Mouse (Mus musculus): Measurements from ENCODE around the gene Oprm1.

Oprm1 gene

GRCm38 (mm10) chr10:7049901-7050300 lies 291.6 kb downstream of the Oprm1 start:
- DNase-seq, result no peak

- no peak for DNase-seq
Measured at GRCm38 (mm10) chr10:7052315-7053017, 294.2 kb downstream of the Oprm1 start, which contains the start of gene Ipcef1. TSS of gene Ipcef1 (minus strand) at chr10:7052478.

- peak; percentile 53 for DNase-seq
Measured at GRCm38 (mm10) chr10:7054560-7055205, 296.4 kb downstream of the Oprm1 start.

- DNase-seq, result no peak
Measured at GRCm38 (mm10) chr10:7057546-7057945, 299.2 kb downstream of the Oprm1 start.

GRCm38 (mm10) chr10:7060326-7060725 lies 302.0 kb downstream of the Oprm1 start:
- no peak for DNase-seq

GRCm38 (mm10) chr10:7062993-7063392 lies 304.7 kb downstream of the Oprm1 start:
- DNase-seq, result no peak

GRCm38 (mm10) chr10:7063752-7064457 lies 305.6 kb downstream of the Oprm1 start:
- no peak for DNase-seq

GRCm38 (mm10) chr10:7068608-7069007 lies 310.3 kb downstream of the Oprm1 start:
- DNase-seq, result no peak

GRCm38 (mm10) chr10:7069090-7069489 lies 310.8 kb downstream of the Oprm1 start:
- DNase-seq, result no peak

GRCm38 (mm10) chr10:7070100-7070835 lies 312.0 kb downstream of the Oprm1 start:
- no peak for DNase-seq

GRCm38 (mm10) chr10:7070924-7071323 lies 312.6 kb downstream of the Oprm1 start:
- DNase-seq, result no peak

- no peak for DNase-seq
Measured at GRCm38 (mm10) chr10:7074231-7074630, 315.9 kb downstream of the Oprm1 start.

- no peak for DNase-seq
Measured at GRCm38 (mm10) chr10:7075661-7076060, 317.4 kb downstream of the Oprm1 start.

GRCm38 (mm10) chr10:7076201-7076600 lies 317.9 kb downstream of the Oprm1 start:
- DNase-seq, result peak; percentile 86

- DNase-seq, result peak; percentile 11
Measured at GRCm38 (mm10) chr10:7076662-7077211, 318.4 kb downstream of the Oprm1 start.

GRCm38 (mm10) chr10:7077389-7077808 lies 319.1 kb downstream of the Oprm1 start:
- no peak for DNase-seq

- DNase-seq, result no peak
Measured at GRCm38 (mm10) chr10:7077971-7078370, 319.7 kb downstream of the Oprm1 start.
